Mouse (Mus musculus) liver, embryonic 16.5 days (tissue): ENCODE data around the gene Lrrc42. TPM values are rescaled to one million over a fixed set of nuclear protein-coding genes. Genes with fewer than 3 reads are reported as not detected.

Experiments
- ATAC-seq: fragments of 200-750 bp; cut with Nextera tagmentation; 2 replicates; pipeline ENCODE4 v1.8.0; 2017; ENCODE audit warnings: low read depth, mild to moderate bottlenecking, moderate number of reproducible peaks, moderate library complexity
- H3K27ac ChIP-seq: fragments of 300-500 bp; sonication (generic); 2 replicates; pipeline ENCODE4 v1.5.1; 2014; ENCODE audit warnings: mild to moderate bottlenecking, low read length
- H3K27me3 ChIP-seq: fragments of 300-500 bp; sonication (generic); 2 replicates; pipeline ENCODE4 v1.6.1; 2014; ENCODE audit warnings: low read depth, low read length, mixed read lengths; ENCODE audit not compliant: control insufficient read depth, insufficient read depth
- H3K36me3 ChIP-seq: fragments of 300-500 bp; sonication (generic); 2 replicates; pipeline ENCODE4 v1.6.1; 2014; ENCODE audit warnings: mild to moderate bottlenecking; ENCODE audit not compliant: control insufficient read depth, insufficient read depth
- H3K4me1 ChIP-seq: fragments of 300-500 bp; sonication (generic); 2 replicates; pipeline ENCODE4 v1.6.1; 2014; ENCODE audit warnings: low read depth, low read length, mixed read lengths; ENCODE audit not compliant: control insufficient read depth
- H3K4me2 ChIP-seq: fragments of 300-500 bp; sonication (generic); 2 replicates; pipeline ENCODE4 v1.6.1; 2014; ENCODE audit warnings: low read depth, low read length, mixed read lengths
- H3K4me3 ChIP-seq: fragments of 300-500 bp; sonication (generic); 2 replicates; pipeline ENCODE4 v1.5.1; 2014; ENCODE audit warnings: low read depth, mild to moderate bottlenecking, low read length
- H3K9ac ChIP-seq: fragments of 300-500 bp; sonication (generic); 2 replicates; pipeline ENCODE4 v1.6.1; 2014; ENCODE audit warnings: low read depth, low read length
- H3K9me3 ChIP-seq: fragments of 300-500 bp; sonication (generic); replicated peaks from 2 replicates; pipeline ENCODE4 v1.6.1; 2016; ENCODE audit warnings: low read length; ENCODE audit not compliant: control insufficient read depth
- WGBS: fragments of 180-500 bp; shearing (Covaris S2); extraction: QIAGEN DNeasy Blood & Tissue Kit; methylation state at CpG from one replicate; pipeline ENCODE4 v1.1.7; 2014; ENCODE audit not compliant: insufficient replicate concordance; 5-methylcytosine and 5-hydroxymethylcytosine counted together
- polyA plus RNA-seq: library from polyadenylated mRNA; unstranded; fragments of >200 nt; fragmentation: Nextera tagmentation; extraction: Ambion mirVana; gene quantifications from 2 replicates; pipeline ENCODE4 v1.2.1, GENCODE M21; 2015

Lrrc42 gene
- polyA plus RNA-seq, 1 experiment from 2014 or later, result 13.6 TPM

- Histone ChIP-seq H3K4me1 (no peaks in the 10 kb centered on the region; the same call in 1 of the 2 replicates), H3K4me2 (no peak overlapping the region), H3K9me3 (no peaks in the 10 kb centered on the region), H3K27me3 (no peaks in the 10 kb centered on the region), H3K36me3 (no peaks in the 10 kb centered on the region), H3K4me3 (no peak overlapping the region), H3K27ac (no peak overlapping the region), H3K9ac (no peak overlapping the region)
- ATAC-seq, result no peak
- WGBS, result 71% methylated on average over 7 of the region's 7 CpGs
Measured at GRCm38 (mm10) chr4:107291611-107292272, 38.4 kb upstream of the Lrrc42 start.

GRCm38 (mm10) chr4:107287517-107287916, 34.2 kb upstream of the Lrrc42 start:
- Histone ChIP-seq H3K27ac (no peak overlapping the region), H3K9ac (no peak overlapping the region), H3K36me3 (no peaks in the 10 kb centered on the region), H3K9me3 (no peaks in the 10 kb centered on the region), H3K4me3 (no peak overlapping the region), H3K4me2 (no peak overlapping the region), H3K27me3 (no peaks in the 10 kb centered on the region), H3K4me1 (no peaks in the 10 kb centered on the region; the same call in 1 of the 2 replicates)
- WGBS, result 78% methylated on average over 2 of the region's 2 CpGs
- no peak for ATAC-seq

- no peaks in the 10 kb centered on the region for H3K9me3 ChIP-seq
- H3K9ac ChIP-seq, result no peak overlapping the region
- no peaks in the 10 kb centered on the region for H3K27me3 ChIP-seq
- H3K27ac ChIP-seq, result no peak overlapping the region
- 72% methylated on average over 8 of the region's 8 CpGs for WGBS
- ATAC-seq, result no peak
- H3K36me3 ChIP-seq, result no peaks in the 10 kb centered on the region
- no peak overlapping the region for H3K4me2 ChIP-seq
- H3K4me1 ChIP-seq, result no peaks in the 10 kb centered on the region
- H3K4me3 ChIP-seq, result no peak overlapping the region
Measured at GRCm38 (mm10) chr4:107286386-107286785, 33.1 kb upstream of the Lrrc42 start.

- H3K36me3 ChIP-seq, result no peaks in the 10 kb centered on the region
- ATAC-seq, result no peak
- no peaks in the 10 kb centered on the region for H3K27me3 ChIP-seq
- no peaks in the 10 kb centered on the region for H3K9me3 ChIP-seq
- no peaks in the 10 kb centered on the region for H3K4me1 ChIP-seq
- no peak overlapping the region for H3K4me3 ChIP-seq
- no peak overlapping the region for H3K4me2 ChIP-seq
- H3K9ac ChIP-seq, result no peak overlapping the region
- 45% methylated on average over 3 of the region's 3 CpGs for WGBS
- H3K27ac ChIP-seq, result no peak overlapping the region
Measured at GRCm38 (mm10) chr4:107285446-107286200, 32.3 kb upstream of the Lrrc42 start.

- no peaks in the 10 kb centered on the region for H3K4me1 ChIP-seq
- ATAC-seq, result no peak
- H3K4me2 ChIP-seq, result no peak overlapping the region
- H3K36me3 ChIP-seq, result no peaks in the 10 kb centered on the region
- no peaks in the 10 kb centered on the region for H3K9me3 ChIP-seq
- H3K9ac ChIP-seq, result no peak overlapping the region
- H3K27ac ChIP-seq, result no peak overlapping the region
- no peak overlapping the region for H3K4me3 ChIP-seq
- no peaks in the 10 kb centered on the region for H3K27me3 ChIP-seq
- WGBS, result 72% methylated on average over 7 of the region's 7 CpGs
Measured at GRCm38 (mm10) chr4:107280843-107281475, 27.6 kb upstream of the Lrrc42 start.

- Histone ChIP-seq H3K4me1 (no peaks in the 10 kb centered on the region), H3K4me2 (no peak overlapping the region), H3K36me3 (no peaks in the 10 kb centered on the region), H3K9ac (no peak overlapping the region), H3K27ac (no peak overlapping the region), H3K4me3 (no peak overlapping the region), H3K9me3 (no peaks in the 10 kb centered on the region), H3K27me3 (no peaks in the 10 kb centered on the region)
- ATAC-seq, result no peak
- WGBS, result 47% methylated on average over 8 of the region's 8 CpGs
Measured at GRCm38 (mm10) chr4:107278188-107278707, 24.9 kb upstream of the Lrrc42 start.

- no peaks in the 10 kb centered on the region for H3K36me3 ChIP-seq
- H3K9ac ChIP-seq, result no peak overlapping the region
- no peak for ATAC-seq
- no peak overlapping the region for H3K4me2 ChIP-seq
- H3K9me3 ChIP-seq, result no peaks in the 10 kb centered on the region
- H3K4me1 ChIP-seq, result no peaks in the 10 kb centered on the region
- H3K27me3 ChIP-seq, result no peaks in the 10 kb centered on the region
- H3K4me3 ChIP-seq, result no peak overlapping the region
- no peak overlapping the region for H3K27ac ChIP-seq
- WGBS, result 70% methylated on average over 5 of the region's 5 CpGs
Measured at GRCm38 (mm10) chr4:107274511-107274910, 21.2 kb upstream of the Lrrc42 start.

- 63% methylated on average over 4 of the region's 4 CpGs for WGBS
- ATAC-seq, result no peak
- no peak overlapping the region for H3K4me2 ChIP-seq
- H3K27ac ChIP-seq, result no peak overlapping the region
- no peaks in the 10 kb centered on the region for H3K4me1 ChIP-seq
- H3K9me3 ChIP-seq, result no peaks in the 10 kb centered on the region
- H3K27me3 ChIP-seq, result no peaks in the 10 kb centered on the region
- no peaks in the 10 kb centered on the region for H3K36me3 ChIP-seq
- H3K9ac ChIP-seq, result no peak overlapping the region
- H3K4me3 ChIP-seq, result no peak overlapping the region
Measured at GRCm38 (mm10) chr4:107273683-107274082, 20.4 kb upstream of the Lrrc42 start.

- 32% methylated on average over 4 of the region's 4 CpGs for WGBS
- ATAC-seq, result no peak
Measured at GRCm38 (mm10) chr4:107260001-107260400, 6.7 kb upstream of the Lrrc42 start.

More at GRCm38 (mm10) chr4:107260001-107260400, 6.7 kb upstream of the Lrrc42 start:
- H3K27me3 ChIP-seq, result no peaks in the 10 kb centered on the region
- H3K27ac ChIP-seq, result no peak overlapping the region
- H3K9ac ChIP-seq, result no peak overlapping the region
- no peaks in the 10 kb centered on the region for H3K4me1 ChIP-seq
- H3K9me3 ChIP-seq, result no peaks in the 10 kb centered on the region
- H3K4me2 ChIP-seq, result no peak overlapping the region
- no peaks in the 10 kb centered on the region for H3K36me3 ChIP-seq
- H3K4me3 ChIP-seq, result no peak overlapping the region
